Mouse (Mus musculus): ENCODE data around the gene Cfap45.

Cfap45 gene

DNA sequence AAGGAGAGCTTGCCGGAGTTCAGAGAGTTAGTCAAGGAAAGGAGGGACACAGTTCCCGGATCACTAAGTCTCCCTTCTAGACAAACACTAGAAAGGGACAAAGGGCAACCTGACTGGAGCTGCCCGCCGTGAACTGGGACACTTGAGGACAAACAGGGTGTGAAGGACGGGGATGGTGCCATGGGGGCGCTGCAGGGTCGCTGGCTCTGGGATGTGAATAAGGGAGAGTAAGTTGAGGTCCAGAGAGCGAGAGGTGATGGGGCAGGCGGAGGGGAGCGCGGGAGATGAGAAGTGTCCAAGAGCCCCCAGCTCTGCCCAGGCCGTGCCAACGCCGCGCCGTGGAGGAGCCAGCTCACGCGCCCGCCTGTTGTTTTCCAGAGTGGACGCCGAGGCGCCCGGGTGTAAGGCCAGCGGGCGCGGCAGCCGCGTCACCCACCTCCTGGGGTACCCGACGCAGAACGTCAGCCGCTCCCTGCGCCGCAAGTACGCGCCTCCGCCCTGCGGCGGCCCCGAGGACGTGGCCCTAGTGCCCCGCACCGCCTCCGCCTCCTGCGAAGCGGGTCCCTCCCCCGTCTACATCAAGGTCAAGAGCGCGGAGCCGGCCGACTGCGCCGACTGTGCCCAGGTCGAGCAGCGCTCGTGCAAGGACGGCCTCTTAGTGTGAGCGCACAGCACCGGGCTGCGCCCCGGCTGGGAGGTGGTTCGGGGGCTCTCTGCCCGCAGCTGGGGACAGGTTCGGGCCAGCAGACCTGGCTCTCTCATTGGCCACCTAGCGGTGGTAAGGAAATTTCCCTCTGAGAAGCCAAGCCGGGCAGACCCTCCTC, 42.3 kb downstream of the Cfap45 start:
- DNase-seq (ENCODE audit: low read depth, low spot score), result no peak

DNA sequence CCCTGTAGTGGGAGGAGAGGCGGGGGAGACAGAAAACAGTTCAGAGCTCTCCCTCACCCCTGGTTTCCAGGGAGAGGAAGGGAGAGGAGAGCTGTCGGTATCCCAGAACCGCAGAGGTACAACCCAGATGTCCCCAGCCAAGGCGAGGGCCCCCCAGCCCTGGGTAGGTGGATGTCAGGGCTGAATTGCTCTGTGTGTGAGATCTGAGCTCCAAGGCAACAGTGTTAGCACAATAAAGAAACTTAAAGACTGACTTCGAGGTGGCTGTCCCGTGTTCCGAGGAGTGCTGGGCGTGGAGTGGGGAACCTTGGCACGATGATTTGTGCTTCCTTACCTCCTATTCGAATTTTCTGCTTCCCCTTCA, 42.8 kb downstream of the Cfap45 start:
- DNase-seq (ENCODE audit: low read depth, low spot score), result no peak

DNA sequence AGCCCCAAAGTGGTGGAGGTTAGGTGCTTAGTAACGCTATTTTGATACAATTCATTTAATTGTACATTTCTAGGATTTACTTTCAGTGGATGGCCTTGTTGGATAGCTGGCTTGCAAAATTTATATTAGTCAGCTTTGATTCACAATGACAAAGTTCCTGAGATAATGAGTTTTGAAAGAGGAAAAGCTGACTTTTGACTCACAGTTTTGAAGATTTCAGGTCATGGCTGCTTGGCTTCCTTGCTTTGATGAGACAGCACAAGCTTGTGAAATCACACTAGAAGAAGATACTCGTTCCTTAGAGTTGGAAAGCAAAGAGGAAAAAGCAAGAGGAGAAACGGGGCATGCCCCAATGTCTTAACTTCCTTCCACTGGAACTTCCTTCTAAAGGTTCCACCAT, 45.5 kb downstream of the Cfap45 start:
- DNase-seq (ENCODE audit: low read depth, low spot score), result no peak

DNA sequence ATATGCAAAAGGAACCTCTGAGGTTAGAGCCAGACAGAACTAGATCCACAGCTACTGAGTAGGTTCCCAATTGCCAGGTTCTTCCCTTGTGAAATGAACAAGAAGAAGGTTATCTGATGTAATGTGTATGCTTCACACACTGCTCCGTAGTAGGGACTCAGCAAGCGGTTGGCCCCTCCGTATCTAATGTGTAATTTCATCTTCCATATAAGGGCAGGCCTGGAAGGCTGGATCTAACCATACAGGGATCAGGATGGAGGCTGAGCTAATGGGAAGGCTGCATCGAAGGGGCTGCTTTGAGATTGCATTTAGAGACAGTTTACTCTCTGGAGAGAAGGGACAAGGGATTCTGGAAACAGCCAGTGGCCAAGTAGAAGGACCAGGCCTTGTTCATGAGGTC, 47.2 kb downstream of the Cfap45 start:
- no peak for DNase-seq (ENCODE audit: low read depth, low spot score)

DNA sequence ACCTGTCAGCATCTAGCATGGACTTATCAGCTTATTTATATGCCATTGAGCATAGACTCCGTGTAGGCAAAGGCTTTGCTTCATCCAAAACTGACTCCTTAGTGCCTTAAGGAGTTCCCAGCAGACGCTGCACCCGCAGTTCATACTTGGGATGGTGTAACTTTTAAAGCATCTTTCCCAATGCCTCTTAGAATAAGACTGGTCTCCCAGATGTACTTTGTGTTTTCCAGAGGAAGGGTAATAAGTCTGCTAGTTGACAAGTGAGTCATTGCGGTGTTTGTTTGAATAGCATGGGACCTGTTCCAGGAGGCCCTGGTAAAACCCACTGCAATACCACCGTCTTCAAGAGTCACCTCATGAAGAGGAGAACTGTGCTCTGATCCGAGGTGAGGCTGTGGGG, 59.5 kb downstream of the Cfap45 start:
- DNase-seq (ENCODE audit: low read depth, low spot score), result no peak

DNA sequence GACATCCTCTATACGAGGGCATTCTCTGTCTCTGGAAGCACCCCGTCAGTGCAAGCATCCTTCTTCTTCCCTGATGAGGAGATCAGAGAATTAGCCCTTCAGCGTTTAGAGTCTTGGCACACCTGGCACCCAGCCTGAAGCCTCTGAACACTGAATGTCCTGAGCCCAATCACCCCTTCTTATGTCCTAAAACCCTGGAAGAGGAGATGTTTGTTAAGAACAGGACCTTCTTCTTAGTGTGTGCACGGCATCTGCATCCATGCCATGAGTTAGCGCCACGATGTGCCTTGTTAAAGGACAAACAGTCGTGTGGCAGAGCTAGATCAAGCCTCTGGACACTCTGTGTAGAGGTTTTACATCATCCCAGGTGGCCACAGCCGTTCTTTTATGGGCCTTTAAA, 61.8 kb downstream of the Cfap45 start:
- DNase-seq (ENCODE audit: low read depth, low spot score), result no peak

DNA sequence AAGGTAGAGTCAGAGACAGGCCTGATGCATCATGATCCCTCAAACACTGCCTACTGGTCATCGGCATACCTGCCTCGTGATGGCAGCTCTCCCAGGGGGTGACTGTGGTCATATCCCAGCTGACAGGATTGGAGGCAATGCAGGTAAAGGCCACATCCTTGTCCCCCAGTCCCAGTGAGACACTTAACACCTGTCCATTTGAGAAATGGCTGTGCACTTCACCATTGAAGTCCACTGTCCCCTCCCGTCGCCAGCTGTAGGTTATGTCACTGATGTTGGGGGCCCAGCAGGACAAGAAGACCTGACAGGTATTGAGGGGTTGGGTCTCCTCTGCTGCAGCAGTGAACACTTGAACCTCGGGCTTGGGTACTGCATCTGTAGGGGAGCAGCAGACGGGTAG, 63.7 kb downstream of the Cfap45 start:
- DNase-seq (ENCODE audit: low read depth, low spot score), result no peak

DNA sequence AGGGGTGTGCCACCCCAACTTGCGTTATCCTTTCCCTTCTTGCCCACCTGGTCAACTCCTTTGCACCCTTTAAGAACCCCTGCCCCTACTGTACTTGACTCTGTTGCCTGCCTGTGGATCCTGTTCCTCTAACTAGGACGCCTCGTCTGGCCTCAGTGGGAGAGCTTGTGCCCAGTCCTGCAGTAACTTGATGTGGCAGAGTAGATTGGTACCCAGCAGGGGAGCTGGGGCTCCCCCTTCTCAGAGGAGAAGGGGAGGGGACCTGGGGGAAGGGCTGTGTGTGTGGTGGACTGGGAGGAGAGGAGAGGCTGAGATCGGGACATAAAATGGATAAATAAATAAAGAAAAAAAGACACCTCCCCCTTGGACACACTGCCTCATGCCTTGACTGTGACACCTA, 64.4 kb downstream of the Cfap45 start:
- DNase-seq (ENCODE audit: low read depth, low spot score), result no peak

DNA sequence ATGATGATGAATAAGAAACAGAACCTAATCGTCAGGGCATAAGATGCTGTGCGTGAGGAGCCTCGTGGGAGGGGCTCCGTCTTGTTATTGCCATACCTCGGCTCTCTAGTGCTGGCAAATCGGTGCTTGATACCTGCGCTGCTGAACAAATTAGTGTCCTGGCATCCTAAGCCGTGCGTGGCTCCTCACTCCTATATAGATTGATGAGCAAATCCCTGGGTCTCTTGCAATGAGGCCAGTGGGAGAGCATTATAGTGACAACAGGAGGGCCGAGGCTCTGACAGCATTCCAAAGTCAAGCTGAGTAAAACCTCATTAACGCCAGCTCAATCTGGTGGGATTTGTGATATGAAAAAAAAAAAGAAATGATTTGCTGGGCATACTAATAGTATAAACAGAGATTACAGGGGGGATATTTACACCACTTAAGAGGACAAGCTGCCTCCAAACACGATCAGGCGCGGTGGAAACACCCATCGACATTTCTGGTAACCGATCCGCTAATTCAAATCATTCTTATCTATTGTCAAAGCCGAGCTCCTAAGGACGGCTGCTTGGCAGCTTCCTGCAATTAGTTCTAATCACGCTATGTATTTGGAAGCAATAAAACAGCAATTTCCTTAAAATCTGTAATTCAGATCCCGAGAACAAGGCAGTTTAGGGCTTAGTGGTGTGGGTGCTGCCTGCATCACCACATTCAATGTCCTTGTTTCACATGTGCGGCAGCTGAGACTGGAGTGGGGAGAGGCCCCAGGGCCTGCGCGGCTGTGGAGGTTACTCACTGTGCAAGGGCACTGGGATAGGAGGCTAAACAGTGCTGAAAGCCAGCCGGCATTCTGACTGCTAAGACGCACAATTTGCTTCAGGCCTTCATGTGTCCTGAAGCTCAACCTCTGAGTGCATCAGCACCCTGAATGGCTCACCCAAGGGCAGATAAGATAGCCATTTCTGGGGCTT, 65.3 kb downstream of the Cfap45 start:
- no peak for DNase-seq (ENCODE audit: low read depth, low spot score)

DNA sequence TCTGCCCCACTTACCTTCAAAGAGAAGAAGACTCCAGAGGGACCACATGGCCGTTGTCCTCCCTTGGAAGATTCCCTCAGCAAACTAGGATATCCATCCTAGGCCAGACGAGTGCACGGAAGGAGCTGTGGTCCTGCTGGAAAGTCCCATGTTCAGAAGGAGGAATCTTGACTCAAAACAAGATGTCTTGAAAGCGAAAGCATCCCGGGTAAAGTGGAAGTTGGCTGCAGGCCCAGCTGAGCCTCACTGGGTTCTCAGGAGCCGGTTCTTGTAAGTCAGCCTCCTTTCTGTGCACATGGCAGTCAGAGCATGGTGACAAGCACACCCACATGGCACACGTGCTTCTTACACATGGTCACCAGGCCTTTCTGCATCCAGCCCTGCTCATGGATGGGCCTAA, 69.8 kb downstream of the Cfap45 start, which contains the start of gene Slamf8:
Gene Slamf8 (minus strand): TSS at position 184 of the 400 bp plus-strand sequence.
- DNase-seq (ENCODE audit: low read depth, low spot score), result peak; percentile 23

DNA sequence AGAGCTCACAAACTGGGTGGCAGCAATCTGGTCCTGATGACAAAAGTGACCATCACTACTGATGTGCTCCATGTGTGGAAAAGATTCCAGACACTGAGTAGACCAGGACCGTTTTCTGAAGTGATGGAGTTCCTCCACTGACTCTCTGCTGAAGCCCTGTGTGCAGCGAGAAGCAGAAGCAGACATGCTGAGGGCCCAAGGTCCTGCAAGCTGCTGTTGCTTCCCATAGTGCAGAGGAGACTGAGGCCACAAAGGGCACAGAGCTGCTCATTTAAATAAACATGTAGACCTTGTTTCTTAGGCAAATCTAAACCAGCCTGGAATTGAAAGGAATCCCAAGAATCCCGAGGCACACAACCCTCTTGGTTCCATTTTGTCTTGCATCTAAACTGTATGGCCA, 72.7 kb downstream of the Cfap45 start:
- DNase-seq (ENCODE audit: low read depth, low spot score), result no peak

DNA sequence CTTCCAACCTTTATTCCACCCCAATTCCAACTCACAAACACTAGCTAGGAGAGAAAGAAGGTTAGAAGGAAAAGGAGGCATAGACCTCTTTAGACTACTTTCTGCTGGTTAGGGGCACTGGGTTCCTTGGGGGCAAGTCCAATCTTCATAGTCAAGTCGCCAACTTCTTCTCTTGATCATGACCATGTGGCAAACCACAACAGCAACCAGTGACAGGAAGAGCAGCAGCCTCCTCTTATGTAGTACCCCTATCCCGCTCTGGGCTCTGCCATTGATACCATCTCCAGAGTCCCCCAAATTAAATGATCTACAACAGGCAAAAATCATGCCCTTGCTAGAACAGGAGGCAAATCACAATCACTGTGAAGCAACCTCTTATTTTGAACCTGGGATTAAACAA, 73.4 kb downstream of the Cfap45 start:
- no peak for DNase-seq (ENCODE audit: low read depth, low spot score)

DNA sequence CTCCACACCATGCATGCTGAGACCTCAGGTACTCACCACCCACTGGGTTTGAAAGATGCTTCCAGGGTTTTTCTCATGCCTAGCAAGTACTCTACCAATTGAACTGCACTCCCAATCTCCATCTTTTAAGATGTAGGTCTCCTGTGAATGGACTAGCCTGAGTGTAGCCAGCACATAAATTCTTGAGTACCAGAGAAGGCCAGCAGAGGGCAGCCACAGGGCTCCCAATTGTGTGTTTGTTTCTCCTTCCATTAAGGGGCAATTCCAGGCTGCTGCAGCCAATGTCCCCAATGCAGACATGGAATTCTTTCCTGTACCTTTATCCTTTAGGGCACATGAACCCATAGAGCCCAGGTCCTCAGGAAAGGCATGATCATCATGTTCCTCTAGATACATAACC, 73.9 kb downstream of the Cfap45 start:
- DNase-seq (ENCODE audit: low read depth, low spot score), result no peak

Data from telencephalon, adult 2 months (tissue).